Mouse (Mus musculus): ENCODE measurements around the gene 2200002D01Rik. TPM values are rescaled to one million over a fixed set of nuclear protein-coding genes. Genes with fewer than 3 reads are reported as not detected.
"Not testable (repeated sequence)": the region's sequence is repeated elsewhere in the genome, so short reads cannot be mapped to it uniquely, and the experiment has no call there.

The 2200002D01Rik gene
- total RNA-seq, 2 experiments from 2014 or later, result 2.0 to 2.2 TPM

DNA sequence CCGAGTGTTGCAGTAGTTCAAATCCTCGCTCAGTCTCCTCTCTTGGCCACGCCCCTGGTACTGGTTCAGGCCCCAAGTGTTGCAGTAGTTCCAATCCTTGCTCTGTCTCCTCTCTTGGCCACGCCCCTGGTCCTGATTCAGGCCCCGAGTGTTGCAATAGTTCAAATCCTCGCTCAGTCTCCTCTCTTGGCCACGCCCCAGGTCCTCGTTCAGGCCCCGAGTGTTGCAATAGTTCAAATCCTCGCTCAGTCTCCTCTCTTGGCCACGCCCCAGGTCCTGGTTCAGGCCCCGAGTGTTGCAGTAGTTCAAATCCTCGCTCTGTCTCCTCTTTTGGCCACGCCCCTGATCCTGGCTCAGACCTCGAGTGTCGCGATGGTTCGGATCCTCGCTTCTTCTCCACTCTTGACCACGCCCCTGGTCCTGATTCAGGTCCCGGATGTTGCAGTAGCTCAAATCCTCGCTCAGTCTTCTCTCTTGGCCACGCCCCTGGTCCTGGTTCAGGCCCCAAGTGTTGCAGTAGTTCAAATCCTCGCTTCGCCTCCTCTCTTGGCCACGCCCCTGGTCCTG lies 36.0 kb downstream of the 2200002D01Rik start:
- intact Hi-C loops (cut with DNase I), result no loop called here
- DNase-seq, result no peak

DNA sequence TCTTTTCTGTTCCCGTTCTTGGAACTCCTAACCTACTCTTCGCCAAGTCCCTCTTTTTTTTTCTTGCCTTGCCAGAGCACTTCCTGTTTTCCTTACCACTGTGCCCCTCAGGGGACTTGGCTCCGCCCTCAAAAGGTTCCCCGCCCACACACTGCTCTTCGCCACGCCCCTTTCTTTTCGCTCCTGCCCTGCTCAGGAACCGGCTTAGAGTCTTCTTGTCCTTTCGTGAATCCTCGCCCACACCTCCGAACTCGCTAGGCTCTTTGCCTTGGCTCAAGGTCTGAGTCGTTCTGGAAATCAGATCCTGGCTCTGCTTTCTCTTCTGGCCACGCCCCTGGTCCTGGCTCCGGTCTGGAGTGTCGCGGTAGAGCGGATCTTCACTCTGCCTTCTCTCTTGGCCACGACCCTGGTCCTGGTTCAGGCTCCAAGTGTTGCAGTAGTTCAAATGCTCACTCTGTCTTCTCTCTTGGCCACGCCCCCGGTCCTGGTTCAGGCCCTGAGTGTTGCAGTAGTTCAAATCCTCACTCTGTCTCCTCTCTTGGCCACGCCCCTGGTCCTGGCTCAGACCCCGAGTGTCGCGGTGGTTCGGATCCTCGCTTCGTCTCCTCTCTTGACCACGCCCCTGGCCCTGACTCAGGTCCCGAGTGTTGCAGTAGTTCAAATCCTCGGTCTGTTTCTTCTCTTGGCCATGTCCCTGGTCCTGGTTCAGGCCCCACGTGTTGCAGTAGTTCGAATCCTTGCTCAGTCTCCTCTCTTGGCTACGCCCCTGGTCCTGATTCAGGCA lies 36.7 kb downstream of the 2200002D01Rik start:
- intact Hi-C loops (cut with DNase I), result no loop called here
- peak; percentile 80 to 84 for DNase-seq

DNA sequence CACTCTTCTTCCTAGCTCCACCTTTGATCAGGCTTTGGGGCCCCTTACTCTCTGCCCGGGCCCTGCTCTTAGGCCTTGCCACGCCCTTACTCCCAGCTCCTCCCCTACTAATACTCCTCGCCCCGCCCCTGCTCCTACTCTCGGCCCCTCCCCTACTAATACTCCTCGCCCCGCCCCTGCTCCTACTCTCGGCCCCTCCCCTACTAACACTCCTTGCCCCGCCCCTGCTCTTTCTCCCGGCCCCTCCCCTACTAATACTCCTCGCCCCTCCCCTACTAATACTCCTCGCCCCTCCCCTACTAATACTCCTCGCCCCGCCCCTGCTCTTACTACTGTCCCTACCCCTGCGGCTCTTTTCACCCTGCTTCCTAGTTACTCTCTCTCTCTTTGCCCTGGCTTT lies 37.3 kb downstream of the 2200002D01Rik start:
- intact Hi-C loops (cut with DNase I), result not testable (repeated sequence)
- peak; percentile 30 to 45 for DNase-seq

DNA sequence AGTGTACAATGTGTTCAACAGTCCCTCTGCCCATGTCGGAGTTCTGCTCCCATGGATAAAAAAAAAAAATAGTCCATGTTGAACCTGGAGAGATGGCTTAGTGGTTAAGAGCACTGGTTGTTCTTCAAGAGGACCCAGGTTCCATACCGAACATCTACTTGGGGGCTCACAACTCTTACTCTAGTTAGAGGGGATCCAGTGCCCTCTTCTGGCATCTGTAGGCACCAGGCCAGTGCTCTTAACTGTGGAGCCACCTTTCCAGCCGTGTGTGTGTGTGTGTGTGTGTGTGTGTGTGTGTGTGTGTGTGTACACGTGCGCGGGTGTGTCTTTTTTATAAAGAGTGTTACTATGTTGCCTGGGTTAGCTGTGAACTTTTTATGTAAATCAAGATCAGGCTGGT lies 45.7 kb downstream of the 2200002D01Rik start:
- intact Hi-C loops (cut with DNase I), result no loop called here
- no peak for DNase-seq

Other genes starting within 250 kb of the 2200002D01Rik start
- gene Ryr1, start 123.3 kb downstream of the 2200002D01Rik start, total RNA-seq (2021), result under 1 TPM; 0.05 TPM
- 1 to 10 TPM; 1.0 to 2.0 TPM for gene Rasgrp4, start 113.6 kb downstream of the 2200002D01Rik start, total RNA-seq (2021)
- gene Fam98c, start 92.2 kb downstream of the 2200002D01Rik start, total RNA-seq (2021), result 10 to 100 TPM; 11.9 to 13.7 TPM
- gene Ggn, start 78.3 kb downstream of the 2200002D01Rik start, total RNA-seq (2021), result 1 to 10 TPM; 1.0 to 1.3 TPM
- gene Spred3, start 78.1 kb downstream of the 2200002D01Rik start, total RNA-seq (2021), result 1 to 10 TPM in 1 of 2 experiments, under 1 TPM in 1; 0.95 to 1.5 TPM
- gene Psmd8, start 67.8 kb downstream of the 2200002D01Rik start, total RNA-seq (2021), result 100 to 1,000 TPM; 142 to 149 TPM
- under 1 TPM; 0.32 to 0.60 TPM for gene Catsperg1, start 34.4 kb downstream of the 2200002D01Rik start, total RNA-seq (2021)
- gene Kcnk6, start 16.0 kb downstream of the 2200002D01Rik start, total RNA-seq (2021), result 1 to 10 TPM; 3.8 to 4.4 TPM
- 10 to 100 TPM; 62.0 to 68.3 TPM for gene Yif1b, start 10.1 kb downstream of the 2200002D01Rik start, total RNA-seq (2021)
- 10 to 100 TPM; 39.2 to 42.9 TPM for gene Spint2, start 33.4 kb upstream of the 2200002D01Rik start, total RNA-seq (2021)
- gene Ppp1r14a, start 40.8 kb upstream of the 2200002D01Rik start, total RNA-seq (2021), result 10 to 100 TPM; 13.2 to 15.4 TPM
- 1 to 10 TPM in 1 of 2 experiments, under 1 TPM in 1; 0.19 to 1.2 TPM for gene Dpf1, start 55.5 kb upstream of the 2200002D01Rik start, total RNA-seq (2021)

All from heart, postnatal 14 days (tissue).